Mouse (Mus musculus) kidney, embryonic 15.5 days (tissue): Measurements from ENCODE around the gene Spsb3. TPM values are rescaled to one million over a fixed set of nuclear protein-coding genes. Genes with fewer than 3 reads are reported as not detected.

ENCODE experiments used
- ATAC-seq: fragments of 200-750 bp; cut with Nextera tagmentation; replicated peaks from 2 replicates; pipeline ENCODE4 v1.8.0; 2017; ENCODE audit warnings: moderate TSS enrichment; ENCODE audit not compliant: low FRiP score
- H3K27ac ChIP-seq: fragments of 300-500 bp; sonication (generic); 2 replicates; pipeline ENCODE4 v1.5.1; 2015; ENCODE audit warnings: mild to moderate bottlenecking, inconsistent platforms
- H3K27me3 ChIP-seq: fragments of 300-500 bp; sonication (generic); 2 replicates; pipeline ENCODE4 v1.6.1; 2015; ENCODE audit warnings: inconsistent platforms
- H3K36me3 ChIP-seq: fragments of 300-500 bp; sonication (generic); 2 replicates; pipeline ENCODE4 v1.6.1; 2015; ENCODE audit warnings: inconsistent platforms
- H3K4me1 ChIP-seq: fragments of 300-500 bp; sonication (generic); 2 replicates; pipeline ENCODE4 v1.6.1; 2015; ENCODE audit warnings: inconsistent platforms
- H3K4me2 ChIP-seq: fragments of 300-500 bp; sonication (generic); 2 replicates; pipeline ENCODE4 v1.6.1; 2015; ENCODE audit warnings: moderate library complexity, mild to moderate bottlenecking, inconsistent platforms
- H3K4me3 ChIP-seq: fragments of 300-500 bp; sonication (generic); replicated peaks from 2 replicates; pipeline ENCODE4 v1.5.1; 2015; ENCODE audit warnings: mild to moderate bottlenecking, inconsistent platforms
- H3K9ac ChIP-seq: fragments of 300-500 bp; sonication (generic); 2 replicates; pipeline ENCODE4 v1.6.1; 2015; ENCODE audit warnings: mild to moderate bottlenecking, inconsistent platforms
- H3K9me3 ChIP-seq: fragments of 300-500 bp; sonication (generic); replicated peaks from 2 replicates; pipeline ENCODE4 v1.6.1; 2016; ENCODE audit warnings: inconsistent platforms
- WGBS: fragments of 180-500 bp; shearing (Covaris S2); methylation state at CpG from one replicate; pipeline ENCODE4 v1.1.7; 2015; ENCODE audit warnings: mixed read lengths; 5-methylcytosine and 5-hydroxymethylcytosine counted together
- polyA plus RNA-seq: library from polyadenylated mRNA; unstranded; fragments of >200 nt; fragmentation: Nextera tagmentation; extraction: Ambion mirVana; gene quantifications from 2 replicates; pipeline ENCODE4 v1.2.1, GENCODE M21; 2015

Spsb3 gene
- polyA plus RNA-seq: 40.6 and 43.7 TPM in 2 replicates

GRCm38 (mm10) chr17:24886134-24886931, at the start of gene Spsb3, which contains the start of gene Nubp2:
Gene Spsb3, plus strand, starts transcription at chr17:24886643.
Gene Nubp2, minus strand, starts transcription at chr17:24886349.
- H3K4me3 ChIP-seq: peak within 1 kb of the TSS; percentile 95
- under 1% methylated on average over 69 of the region's 69 CpGs for WGBS
- no peaks in the 10 kb centered on the region for H3K9me3 ChIP-seq
- H3K36me3 ChIP-seq: peaks cover 50% of the 10 kb centered on the region
- peak within 1 kb of the TSS; percentile 83 for H3K9ac ChIP-seq
- H3K4me2 ChIP-seq: peak within 1 kb of the TSS; percentile 92
- H3K4me1 ChIP-seq: peaks cover 35% of the 10 kb centered on the region
- no peaks in the 10 kb centered on the region for H3K27me3 ChIP-seq
- ATAC-seq: peak; percentile 96
- peak within 1 kb of the TSS; percentile 81 for H3K27ac ChIP-seq

- Histone ChIP-seq H3K9me3 (no peaks in the 10 kb centered on the region), H3K27ac (no peak within 1 kb of the TSS), H3K4me1 (no peaks in the 10 kb centered on the region), H3K36me3 (no peaks in the 10 kb centered on the region), H3K9ac (no peak within 1 kb of the TSS), H3K27me3 (peaks cover 18% of the 10 kb centered on the region), H3K4me2 (no peak within 1 kb of the TSS), H3K4me3 (no peak within 1 kb of the TSS)
- ATAC-seq: no peak
- 66% methylated on average over 8 of the region's 8 CpGs for WGBS
Measured at GRCm38 (mm10) chr17:24839842-24840241, 46.6 kb upstream of the Spsb3 start, which contains the start of gene Hagh. Gene Hagh, plus strand, starts transcription at chr17:24840143.

DNA sequence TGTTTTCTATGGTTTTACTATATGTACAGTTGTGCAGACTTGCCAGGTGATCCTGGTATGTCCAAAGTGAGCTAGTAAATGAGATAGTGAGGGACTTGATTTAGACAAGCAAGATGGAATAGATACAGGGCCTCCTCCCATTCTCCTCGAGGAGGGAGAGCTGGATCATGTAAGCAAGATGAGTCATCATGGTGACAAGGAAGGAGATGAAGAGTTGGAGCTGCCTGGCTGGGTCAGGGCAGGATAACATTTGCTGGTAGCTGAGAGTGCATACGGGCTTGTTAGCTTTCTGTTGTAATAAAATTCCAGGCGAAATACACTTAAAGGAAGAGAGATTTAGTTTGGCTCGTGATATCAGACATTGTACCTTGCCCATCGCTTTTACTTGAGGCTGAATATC, 46.1 kb upstream of the Spsb3 start:
- no peak overlapping the region for H3K27ac ChIP-seq
- H3K9me3 ChIP-seq: no peaks in the 10 kb centered on the region
- no peak overlapping the region for H3K4me2 ChIP-seq
- peaks cover 23% of the 10 kb centered on the region for H3K27me3 ChIP-seq
- ATAC-seq: no peak
- 54% methylated on average over 5 of the region's 5 CpGs for WGBS
- H3K4me1 ChIP-seq: no peaks in the 10 kb centered on the region
- no peaks in the 10 kb centered on the region for H3K36me3 ChIP-seq
- H3K9ac ChIP-seq: no peak overlapping the region
- H3K4me3 ChIP-seq: no peak overlapping the region

- H3K9me3 ChIP-seq: no peaks in the 10 kb centered on the region
- H3K36me3 ChIP-seq: no peaks in the 10 kb centered on the region
- ATAC-seq: no peak
- H3K9ac ChIP-seq: no peak overlapping the region
- H3K27ac ChIP-seq: no peak overlapping the region
- H3K4me1 ChIP-seq: no peaks in the 10 kb centered on the region
- H3K27me3 ChIP-seq: peaks cover 21% of the 10 kb centered on the region
- no peak overlapping the region for H3K4me2 ChIP-seq
- 56% methylated on average over 4 of the region's 4 CpGs for WGBS
- no peak overlapping the region for H3K4me3 ChIP-seq
Measured at GRCm38 (mm10) chr17:24841133-24841532, 45.3 kb upstream of the Spsb3 start.

DNA sequence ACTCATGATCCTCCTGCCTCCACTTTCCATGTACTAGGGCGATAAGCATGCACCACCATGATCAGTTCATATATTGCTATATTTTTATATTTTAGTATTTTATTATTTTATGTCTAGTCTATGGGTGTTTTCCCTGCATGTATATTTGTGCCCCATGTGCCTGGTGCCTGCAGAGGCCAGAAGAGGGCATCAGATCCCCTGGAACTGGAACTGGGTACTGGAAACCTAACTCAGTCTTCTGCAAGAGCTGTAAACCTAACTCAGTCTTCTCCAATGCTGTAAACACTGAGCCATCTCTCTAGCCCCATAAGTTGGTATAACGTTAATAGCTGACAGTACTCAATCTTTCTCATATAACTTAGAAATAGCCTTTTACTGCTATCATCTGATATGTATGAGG, 43.8 kb upstream of the Spsb3 start:
- Histone ChIP-seq H3K36me3 (no peaks in the 10 kb centered on the region), H3K9me3 (no peaks in the 10 kb centered on the region), H3K27ac (no peak overlapping the region), H3K4me2 (no peak overlapping the region), H3K9ac (no peak overlapping the region), H3K27me3 (peaks cover 21% of the 10 kb centered on the region), H3K4me1 (no peaks in the 10 kb centered on the region), H3K4me3 (no peak overlapping the region)
- no peak for ATAC-seq
- 60% methylated on average over 2 of the region's 2 CpGs for WGBS

GRCm38 (mm10) chr17:24844525-24844924, 41.9 kb upstream of the Spsb3 start:
- ATAC-seq: no peak
- Histone ChIP-seq H3K27ac (no peak overlapping the region), H3K36me3 (no peaks in the 10 kb centered on the region), H3K9me3 (no peaks in the 10 kb centered on the region), H3K27me3 (peaks cover 21% of the 10 kb centered on the region), H3K4me2 (no peak overlapping the region), H3K9ac (0 out of 2 replicates have a peak overlapping the region, but pooled peaks have one; percentile 3), H3K4me1 (peaks cover 7% of the 10 kb centered on the region), H3K4me3 (no peak overlapping the region)
- 16% methylated on average over 9 of the region's 9 CpGs for WGBS

- Histone ChIP-seq H3K9me3 (no peaks in the 10 kb centered on the region), H3K4me2 (no peak overlapping the region), H3K4me3 (no peak overlapping the region), H3K27ac (no peak overlapping the region), H3K4me1 (peaks cover 19% of the 10 kb centered on the region), H3K27me3 (peaks cover 25% of the 10 kb centered on the region), H3K36me3 (no peaks in the 10 kb centered on the region), H3K9ac (no peak overlapping the region)
- no peak for ATAC-seq
- WGBS: 91% methylated on average over 1 of the region's 1 CpGs
Measured at GRCm38 (mm10) chr17:24847386-24847785, 39.1 kb upstream of the Spsb3 start.

- ATAC-seq: no peak
- H3K9me3 ChIP-seq: no peaks in the 10 kb centered on the region
- peaks cover 19% of the 10 kb centered on the region for H3K4me1 ChIP-seq
- H3K4me3 ChIP-seq: peak overlapping the region; percentile 87
- H3K9ac ChIP-seq: peak overlapping the region; percentile 1; the same call in 1 of the 2 replicates
- peaks cover 9% of the 10 kb centered on the region for H3K36me3 ChIP-seq
- H3K4me2 ChIP-seq: peak overlapping the region; percentile 93
- peaks cover 21% of the 10 kb centered on the region for H3K27me3 ChIP-seq
- H3K27ac ChIP-seq: peak overlapping the region; percentile 99
Measured at GRCm38 (mm10) chr17:24848600-24849031, 37.8 kb upstream of the Spsb3 start.

GRCm38 (mm10) chr17:24849733-24850064, 36.7 kb upstream of the Spsb3 start:
- peak; percentile 61 for ATAC-seq
- H3K4me3 ChIP-seq: peak overlapping the region; percentile 87
- under 1% methylated on average over 21 of the region's 21 CpGs for WGBS

DNA sequence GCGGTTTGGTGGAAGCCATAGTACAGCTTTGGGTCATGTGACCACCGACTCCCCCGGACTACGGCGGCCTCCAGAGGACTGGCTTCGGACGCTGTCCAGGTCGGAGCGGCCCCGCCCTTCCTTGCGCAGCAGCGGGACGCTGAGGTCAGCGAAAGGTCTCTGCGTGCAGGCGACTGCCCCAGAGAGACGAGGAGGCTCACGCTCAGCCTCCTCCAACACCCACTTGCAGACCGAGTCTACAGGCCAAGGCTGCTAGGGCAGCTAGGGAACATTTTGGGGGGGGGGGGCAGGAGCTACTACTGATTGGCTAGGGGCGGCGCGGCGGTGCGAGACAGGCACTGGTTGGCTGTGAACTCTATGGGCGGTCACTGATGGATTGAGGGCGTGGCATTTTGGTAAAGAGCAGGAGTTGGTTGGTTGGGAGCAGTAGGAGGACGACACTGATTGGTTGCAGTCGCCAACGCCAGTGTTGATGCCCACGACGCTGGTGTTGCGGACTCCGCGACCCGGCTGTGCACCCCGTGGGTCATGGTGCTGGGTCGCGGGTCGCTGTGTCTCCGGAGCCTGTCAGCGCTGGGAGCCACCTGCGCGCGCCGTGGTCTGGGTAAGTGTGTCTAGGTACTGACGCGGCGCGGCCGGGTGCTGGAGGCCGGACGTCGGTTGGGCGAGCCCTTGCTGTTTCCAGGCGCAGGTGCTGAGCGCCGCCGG, 36.2 kb upstream of the Spsb3 start, which contains the start of gene Fahd1:
Fahd1 (minus strand) TSS at position 300 of the 708 bp plus-strand sequence.
- peak within 1 kb of the TSS; percentile 93 for H3K4me2 ChIP-seq
- 0% methylated on average over 58 of the region's 58 CpGs for WGBS
- no peaks in the 10 kb centered on the region for H3K9me3 ChIP-seq
- peak within 1 kb of the TSS; percentile 99 for H3K27ac ChIP-seq
- H3K36me3 ChIP-seq: peaks cover 24% of the 10 kb centered on the region
- H3K4me3 ChIP-seq: peak within 1 kb of the TSS; percentile 87
- H3K4me1 ChIP-seq: peaks cover 19% of the 10 kb centered on the region
- ATAC-seq: peak; percentile 99
- H3K27me3 ChIP-seq: peaks cover 8% of the 10 kb centered on the region; the same call in 1 of the 2 replicates
- peak within 1 kb of the TSS; percentile 83 for H3K9ac ChIP-seq

More at GRCm38 (mm10) chr17:24849733-24850064, 36.7 kb upstream of the Spsb3 start:
- peak overlapping the region; percentile 99 for H3K27ac ChIP-seq
- H3K9ac ChIP-seq: peak overlapping the region; percentile 83
- H3K36me3 ChIP-seq: peaks cover 19% of the 10 kb centered on the region
- peaks cover 13% of the 10 kb centered on the region for H3K27me3 ChIP-seq
- no peaks in the 10 kb centered on the region for H3K9me3 ChIP-seq
- H3K4me2 ChIP-seq: peak overlapping the region; percentile 93
- peaks cover 19% of the 10 kb centered on the region for H3K4me1 ChIP-seq

DNA sequence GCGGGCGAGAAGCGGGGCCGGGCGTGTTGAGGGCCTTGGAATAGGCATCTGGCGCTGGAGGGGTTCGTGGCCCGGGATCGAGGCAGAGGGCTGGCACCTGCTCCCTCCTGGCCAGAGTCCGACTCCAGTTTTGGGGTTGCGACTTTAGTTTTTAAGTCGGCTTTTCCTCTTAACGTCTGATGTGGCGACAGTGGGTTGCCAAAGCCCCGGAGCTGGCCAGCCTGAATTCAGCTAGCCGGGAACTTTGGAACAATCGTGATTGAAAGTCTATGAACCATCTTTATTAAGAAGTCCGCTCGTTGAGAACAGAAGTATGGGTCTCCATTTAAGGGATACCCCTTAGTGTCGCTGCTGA, 35.7 kb upstream of the Spsb3 start:
- peak overlapping the region; percentile 87 for H3K4me3 ChIP-seq
- H3K27me3 ChIP-seq: peaks cover 5% of the 10 kb centered on the region; the same call in 1 of the 2 replicates
- under 1% methylated on average over 20 of the region's 20 CpGs for WGBS
- peak overlapping the region; percentile 99 for H3K27ac ChIP-seq
- peaks cover 30% of the 10 kb centered on the region for H3K36me3 ChIP-seq
- peak overlapping the region; percentile 68 for H3K9ac ChIP-seq
- peak overlapping the region; percentile 93 for H3K4me2 ChIP-seq
- no peaks in the 10 kb centered on the region for H3K9me3 ChIP-seq
- H3K4me1 ChIP-seq: peaks cover 19% of the 10 kb centered on the region
- ATAC-seq: no peak
